Mouse (Mus musculus) liver, embryonic 11.5 days (tissue): Measurements from ENCODE around the gene Gucd1. TPM values are rescaled to one million over a fixed set of nuclear protein-coding genes. Genes with fewer than 3 reads are reported as not detected.
A peak's percentile ranks its signal among the peaks of the same experiment; 100 is the strongest.

Source experiments
- ATAC-seq: fragments of 200-750 bp; cut with Nextera tagmentation; replicated peaks from 2 replicates; pipeline ENCODE4 v1.8.0; 2017; ENCODE audit warnings: moderate number of reproducible peaks, mild to moderate bottlenecking, moderate TSS enrichment, moderate library complexity; ENCODE audit not compliant: low FRiP score
- DNase-seq: peaks from one replicate; pipeline ENCODE4 v3.0.0-alpha.2; 2017; ENCODE audit warnings: low spot score
- H3K27ac ChIP-seq: fragments of 300-500 bp; sonication (generic); 2 replicates; pipeline ENCODE4 v1.5.1; 2014; ENCODE audit warnings: mild to moderate bottlenecking, low read depth, low read length, control low read depth
- H3K27me3 ChIP-seq: fragments of 300-500 bp; sonication (generic); replicated peaks from 2 replicates; pipeline ENCODE4 v1.6.1; 2014; ENCODE audit warnings: low read length, mixed read lengths; ENCODE audit not compliant: control insufficient read depth, insufficient read depth
- H3K36me3 ChIP-seq: fragments of 300-500 bp; sonication (generic); 2 replicates; pipeline ENCODE4 v1.6.1; 2014; ENCODE audit warnings: mild to moderate bottlenecking, low read length, moderate library complexity, mixed read lengths; ENCODE audit not compliant: control insufficient read depth, insufficient read depth
- H3K4me1 ChIP-seq: fragments of 300-500 bp; sonication (generic); replicated peaks from 2 replicates; pipeline ENCODE4 v1.6.1; 2014; ENCODE audit warnings: low read length, mixed read lengths; ENCODE audit not compliant: control insufficient read depth, insufficient read depth
- H3K4me2 ChIP-seq: fragments of 300-500 bp; sonication (generic); 2 replicates; pipeline ENCODE4 v1.6.1; 2014; ENCODE audit warnings: mild to moderate bottlenecking, control low read depth, moderate library complexity
- H3K4me3 ChIP-seq: fragments of 300-500 bp; sonication (generic); 2 replicates; pipeline ENCODE4 v1.5.1; 2014; ENCODE audit warnings: low read depth, low read length, control low read depth
- H3K9ac ChIP-seq: fragments of 300-500 bp; sonication (generic); 2 replicates; pipeline ENCODE4 v1.6.1; 2014; ENCODE audit warnings: low read depth, low read length, control low read depth
- H3K9me3 ChIP-seq: fragments of 300-500 bp; sonication (generic); 2 replicates; pipeline ENCODE4 v1.6.1; 2016; ENCODE audit warnings: low read length, inconsistent platforms, mixed read lengths; ENCODE audit not compliant: control insufficient read depth
- WGBS: fragments of 180-500 bp; shearing (Covaris S2); extraction: QIAGEN DNeasy Blood & Tissue Kit; methylation state at CpG from one replicate; pipeline ENCODE4 v1.1.7; 2014; 5-methylcytosine and 5-hydroxymethylcytosine counted together
- polyA plus RNA-seq: library from polyadenylated mRNA; unstranded; fragments of >200 nt; fragmentation: Nextera tagmentation; extraction: Ambion mirVana; gene quantifications from 2 replicates; pipeline ENCODE4 v1.2.1, GENCODE M21; 2014

Gucd1 gene
- polyA plus RNA-seq, 1 experiment from 2014 or later: 44.5 TPM

DNA sequence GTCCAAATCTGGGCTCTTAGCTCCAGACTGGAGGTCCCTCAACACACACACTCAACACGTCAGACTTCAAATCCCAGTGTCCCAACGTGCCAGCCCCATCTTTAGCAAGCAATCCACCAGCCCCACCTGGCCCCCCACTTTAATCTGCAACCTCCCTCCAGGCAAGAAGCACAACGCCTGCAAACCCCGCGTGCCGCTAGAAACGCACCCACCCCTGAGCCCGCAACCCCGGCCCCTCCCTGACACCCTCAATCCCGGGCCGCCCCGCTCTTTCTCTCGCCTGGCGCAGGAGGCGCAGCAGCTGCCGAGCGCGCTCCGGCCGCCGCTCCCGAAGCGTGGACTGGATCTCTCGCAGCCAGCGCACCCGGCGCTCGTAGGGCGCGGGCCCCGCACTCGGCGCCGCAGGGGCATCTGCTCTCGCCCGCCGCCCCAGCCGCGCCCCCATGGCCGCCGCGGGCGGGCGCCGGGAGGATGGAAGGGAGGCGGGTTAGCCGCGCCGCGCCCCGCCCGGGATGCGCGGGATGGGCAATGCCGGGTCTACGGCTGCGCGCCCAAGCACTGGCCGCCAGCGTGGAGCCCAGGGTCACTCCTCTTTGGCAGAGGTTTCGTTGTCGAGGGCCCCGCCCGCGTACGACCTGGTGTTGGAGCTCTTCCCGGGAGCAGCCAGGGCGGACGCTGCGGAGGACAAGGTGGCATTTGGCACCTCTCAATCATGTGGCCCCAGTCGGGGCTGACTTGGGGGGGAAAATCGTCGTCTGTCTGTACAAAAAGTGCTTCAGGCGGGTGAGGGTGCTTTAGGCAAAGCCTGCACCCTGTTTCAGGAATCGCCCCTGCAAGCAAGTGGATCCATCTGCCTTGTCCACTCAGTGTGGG, 42.1 kb upstream of the Gucd1 start, which contains the start of gene Lrrc75b:
Lrrc75b (minus strand) TSS at position 655 of the 873 bp plus-strand sequence.
- Histone ChIP-seq H3K9me3 (no peaks in the 10 kb centered on the region), H3K27ac (no peak within 1 kb of the TSS), H3K36me3 (no peaks in the 10 kb centered on the region), H3K4me2 (peak within 1 kb of the TSS; percentile 85), H3K4me1 (peaks cover 13% of the 10 kb centered on the region; the same call in 1 of the 2 replicates), H3K27me3 (peaks cover 45% of the 10 kb centered on the region), H3K9ac (peak within 1 kb of the TSS; percentile 26), H3K4me3 (peak within 1 kb of the TSS; percentile 56)
- WGBS: under 1% methylated on average over 74 of the region's 75 CpGs
- DNase-seq: no peak
- ATAC-seq: no peak

DNA sequence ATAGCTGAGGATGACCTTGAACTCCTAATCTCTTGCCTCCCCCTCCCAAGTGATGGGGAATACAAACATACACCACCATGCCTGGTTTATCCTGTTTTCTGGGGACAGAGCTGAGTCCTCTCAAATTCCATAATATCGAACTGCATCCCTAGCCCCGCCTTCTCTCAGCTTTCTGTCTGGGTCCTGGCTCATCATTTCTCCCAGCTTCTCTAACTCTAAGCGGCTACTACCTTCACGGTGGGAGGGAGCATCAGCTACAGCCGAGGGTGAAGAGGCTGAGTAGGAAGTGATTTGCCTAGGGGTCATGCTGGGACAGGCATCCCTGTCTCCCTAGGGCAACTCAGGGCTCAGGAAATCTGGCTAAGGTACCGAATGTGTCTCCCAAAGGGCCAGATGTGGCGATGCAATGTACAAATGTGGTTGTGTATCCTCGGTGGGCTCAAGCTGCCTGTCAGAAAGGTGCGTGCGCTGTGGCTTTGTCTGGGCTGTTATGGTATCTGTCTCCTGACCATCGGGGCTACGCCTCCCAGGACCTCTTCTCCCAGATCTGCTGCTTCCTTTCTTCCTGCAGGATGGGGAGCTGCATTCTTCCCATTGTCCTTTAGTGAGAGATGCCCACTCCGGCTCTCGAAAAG, 41.4 kb upstream of the Gucd1 start:
- Histone ChIP-seq H3K4me2 (peak overlapping the region; percentile 85), H3K9me3 (no peaks in the 10 kb centered on the region), H3K36me3 (no peaks in the 10 kb centered on the region), H3K27ac (no peak overlapping the region), H3K27me3 (peaks cover 45% of the 10 kb centered on the region), H3K4me3 (peak overlapping the region; percentile 56), H3K4me1 (peaks cover 13% of the 10 kb centered on the region; the same call in 1 of the 2 replicates), H3K9ac (no peak overlapping the region; the same call in 1 of the 2 replicates)
- DNase-seq (no peak), ATAC-seq (no peak)
- WGBS: 8% methylated on average over 14 of the region's 14 CpGs

DNA sequence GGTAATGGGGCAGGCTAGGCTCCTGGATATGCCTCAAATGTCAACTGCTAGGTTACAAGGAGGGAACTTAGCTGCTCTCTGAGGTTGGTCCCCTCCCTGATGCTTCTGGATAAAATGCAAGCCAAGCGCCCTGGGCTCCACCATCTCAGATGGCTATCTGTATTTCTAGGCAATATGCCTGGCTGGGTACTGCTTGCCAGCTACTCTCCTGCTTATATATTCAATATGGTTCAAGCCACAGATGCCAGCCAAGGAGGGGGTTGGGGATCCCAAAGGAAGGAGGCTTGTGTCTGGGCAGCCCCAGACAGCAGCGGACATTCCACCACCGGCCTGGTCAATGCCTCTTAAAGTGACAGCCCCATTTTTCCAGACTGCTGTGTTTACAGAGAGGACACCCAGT, 40.7 kb upstream of the Gucd1 start:
- Histone ChIP-seq H3K36me3 (no peaks in the 10 kb centered on the region), H3K4me2 (no peak overlapping the region), H3K9ac (no peak overlapping the region), H3K27me3 (peaks cover 45% of the 10 kb centered on the region), H3K4me3 (no peak overlapping the region), H3K4me1 (peaks cover 9% of the 10 kb centered on the region; the same call in 1 of the 2 replicates), H3K9me3 (no peaks in the 10 kb centered on the region), H3K27ac (no peak overlapping the region)
- no peak for DNase-seq
- WGBS: 27% methylated on average over 3 of the region's 3 CpGs
- no peak for ATAC-seq

DNA sequence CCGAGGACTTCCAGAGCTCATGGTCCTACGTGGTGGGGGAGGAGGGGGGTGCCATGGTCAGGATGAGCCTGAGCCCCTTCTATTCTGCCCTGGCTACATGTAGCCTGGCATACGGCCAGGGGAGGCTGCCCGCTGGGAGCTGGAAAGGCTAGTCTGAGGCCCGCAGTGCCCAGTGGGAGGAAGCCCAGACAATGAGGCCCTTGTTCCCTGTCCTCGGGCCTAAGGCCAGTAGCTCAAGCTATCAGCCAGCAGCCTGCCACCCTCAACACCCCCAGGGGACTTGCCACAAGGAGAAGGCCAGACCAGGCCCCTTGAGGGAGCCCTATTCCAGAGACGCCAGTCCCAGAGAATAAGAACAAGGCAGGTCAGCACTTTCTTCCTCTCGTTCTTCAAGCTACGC, 38.3 kb upstream of the Gucd1 start:
- ATAC-seq (no peak), DNase-seq (no peak)
- Histone ChIP-seq H3K36me3 (no peaks in the 10 kb centered on the region), H3K9ac (no peak overlapping the region), H3K27ac (no peak overlapping the region), H3K27me3 (peaks cover 33% of the 10 kb centered on the region), H3K4me1 (peaks cover 9% of the 10 kb centered on the region; the same call in 1 of the 2 replicates), H3K4me2 (no peak overlapping the region), H3K9me3 (no peaks in the 10 kb centered on the region), H3K4me3 (no peak overlapping the region)
- WGBS: 71% methylated on average over 9 of the region's 9 CpGs

DNA sequence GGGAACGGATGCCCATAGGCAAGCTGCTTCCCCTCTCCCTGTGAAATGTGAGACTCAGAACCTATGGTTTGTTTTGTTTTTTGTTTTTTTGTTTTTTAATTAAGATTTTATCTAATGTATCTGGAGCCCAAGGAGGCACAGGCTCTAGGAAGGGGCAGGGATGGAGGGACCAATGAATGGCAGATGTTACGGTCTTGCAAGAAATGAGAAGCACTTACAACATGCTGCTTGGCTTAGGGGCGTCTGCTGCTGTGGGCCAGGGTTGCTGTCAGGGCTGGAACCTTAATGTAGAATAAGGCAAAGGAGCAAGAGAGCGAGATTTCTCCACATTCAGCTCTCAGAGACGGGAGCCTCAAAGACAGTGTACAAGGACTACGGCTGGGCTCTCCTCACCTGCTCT, 37.8 kb upstream of the Gucd1 start:
- 75% methylated on average over 6 of the region's 6 CpGs for WGBS
- no peaks in the 10 kb centered on the region for H3K9me3 ChIP-seq
- no peak overlapping the region for H3K27ac ChIP-seq
- no peak overlapping the region for H3K9ac ChIP-seq
- H3K36me3 ChIP-seq: no peaks in the 10 kb centered on the region
- peaks cover 9% of the 10 kb centered on the region; the same call in 1 of the 2 replicates for H3K4me1 ChIP-seq
- peaks cover 28% of the 10 kb centered on the region for H3K27me3 ChIP-seq
- no peak for DNase-seq
- no peak for ATAC-seq
- H3K4me3 ChIP-seq: no peak overlapping the region
- no peak overlapping the region for H3K4me2 ChIP-seq

DNA sequence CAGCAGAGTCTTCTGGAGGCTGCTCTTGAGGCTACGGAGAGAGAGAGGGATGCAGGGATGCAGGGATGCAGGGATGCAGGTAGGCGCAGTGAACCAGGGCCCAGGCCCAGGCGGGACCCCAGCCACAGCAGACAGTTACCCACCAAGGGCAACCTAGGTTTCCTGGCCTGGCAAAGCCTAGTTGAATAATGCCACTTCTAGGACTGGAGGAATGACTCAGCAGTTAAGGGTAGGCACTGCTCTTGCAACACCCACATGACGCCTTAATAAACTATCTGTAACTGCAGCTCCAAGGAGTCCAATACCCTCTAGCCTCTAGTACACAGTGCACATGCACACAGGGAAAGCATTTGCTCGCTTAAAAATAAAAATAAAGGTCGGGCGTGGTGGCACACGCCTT, 36.3 kb upstream of the Gucd1 start:
- Histone ChIP-seq H3K4me3 (no peak overlapping the region), H3K9ac (no peak overlapping the region), H3K4me1 (peaks cover 1% of the 10 kb centered on the region; the same call in 1 of the 2 replicates), H3K4me2 (no peak overlapping the region), H3K27me3 (peaks cover 13% of the 10 kb centered on the region), H3K36me3 (no peaks in the 10 kb centered on the region), H3K27ac (no peak overlapping the region), H3K9me3 (no peaks in the 10 kb centered on the region)
- ATAC-seq: no peak
- no peak for DNase-seq
- WGBS: 76% methylated on average over 8 of the region's 8 CpGs

DNA sequence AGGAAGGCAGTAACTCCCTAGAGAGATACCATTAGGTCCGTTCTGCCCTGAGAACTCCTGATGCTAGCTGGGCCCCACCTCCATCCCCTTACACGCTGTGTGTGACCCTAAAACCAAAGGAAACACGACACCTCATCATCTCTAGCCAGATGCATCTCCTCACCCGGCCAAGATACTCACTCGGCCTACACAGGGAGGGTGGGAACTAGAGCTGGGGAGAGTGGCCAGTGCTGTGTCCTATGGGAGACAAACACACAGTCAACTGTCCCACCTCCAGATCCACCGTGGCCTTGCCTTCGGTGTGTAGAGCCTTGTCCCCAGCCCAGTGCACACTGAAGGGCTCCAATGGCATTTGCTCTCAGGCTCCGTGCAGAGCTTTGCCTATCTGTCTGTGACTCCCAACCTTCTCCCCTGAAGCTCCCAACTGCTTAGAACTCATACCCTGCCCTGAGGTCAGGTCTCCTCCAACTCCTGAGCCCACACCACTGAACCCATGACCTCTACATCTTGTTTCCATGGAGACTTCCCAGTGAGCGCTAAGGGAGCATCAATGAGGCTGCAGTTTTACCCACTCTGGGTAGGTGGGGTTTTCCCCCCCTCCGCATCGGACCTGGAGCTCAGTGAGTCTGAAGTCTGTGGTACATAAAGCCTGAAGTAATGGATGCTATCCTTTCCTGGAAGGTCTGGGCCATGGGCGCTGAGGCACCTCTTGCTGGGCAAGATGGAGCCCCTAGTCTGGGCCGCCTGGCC, 35.1 kb upstream of the Gucd1 start:
- no peaks in the 10 kb centered on the region for H3K36me3 ChIP-seq
- H3K4me1 ChIP-seq: no peaks in the 10 kb centered on the region
- no peaks in the 10 kb centered on the region for H3K9me3 ChIP-seq
- ATAC-seq: no peak
- H3K27ac ChIP-seq: no peak overlapping the region
- 69% methylated on average over 13 of the region's 13 CpGs for WGBS
- H3K27me3 ChIP-seq: peaks cover 1% of the 10 kb centered on the region
- H3K4me3 ChIP-seq: no peak overlapping the region
- H3K9ac ChIP-seq: no peak overlapping the region
- DNase-seq: no peak
- H3K4me2 ChIP-seq: no peak overlapping the region

DNA sequence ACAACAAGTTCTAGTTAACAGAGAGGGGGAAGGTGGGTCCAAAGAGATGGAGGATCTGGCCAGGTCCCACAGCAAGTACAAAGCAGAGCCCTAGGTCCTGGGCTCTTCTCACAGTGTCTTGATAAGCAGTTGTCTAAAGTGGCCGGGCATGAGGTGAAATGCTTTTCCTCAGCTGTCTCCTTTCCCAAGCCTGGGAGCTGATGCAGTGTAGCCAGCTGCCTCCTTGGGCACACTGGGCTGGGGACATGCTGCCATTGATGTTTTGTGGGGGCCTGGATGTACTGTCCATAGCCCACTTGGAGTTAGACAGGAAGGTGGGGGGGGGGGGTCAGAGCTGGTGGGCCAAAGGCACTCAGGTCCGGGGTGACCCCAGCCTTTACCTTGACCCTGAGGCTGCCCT, 34.3 kb upstream of the Gucd1 start:
- no peaks in the 10 kb centered on the region for H3K9me3 ChIP-seq
- H3K27ac ChIP-seq: no peak overlapping the region
- DNase-seq: no peak
- H3K4me2 ChIP-seq: no peak overlapping the region
- H3K4me3 ChIP-seq: no peak overlapping the region
- no peak for ATAC-seq
- no peaks in the 10 kb centered on the region for H3K36me3 ChIP-seq
- H3K27me3 ChIP-seq: no peaks in the 10 kb centered on the region; the same call in 1 of the 2 replicates
- WGBS: 65% methylated on average over 2 of the region's 2 CpGs
- no peaks in the 10 kb centered on the region for H3K4me1 ChIP-seq
- no peak overlapping the region for H3K9ac ChIP-seq
